Mouse (Mus musculus): ENCODE measurements around the gene Epx.

Gene Epx

DNA sequence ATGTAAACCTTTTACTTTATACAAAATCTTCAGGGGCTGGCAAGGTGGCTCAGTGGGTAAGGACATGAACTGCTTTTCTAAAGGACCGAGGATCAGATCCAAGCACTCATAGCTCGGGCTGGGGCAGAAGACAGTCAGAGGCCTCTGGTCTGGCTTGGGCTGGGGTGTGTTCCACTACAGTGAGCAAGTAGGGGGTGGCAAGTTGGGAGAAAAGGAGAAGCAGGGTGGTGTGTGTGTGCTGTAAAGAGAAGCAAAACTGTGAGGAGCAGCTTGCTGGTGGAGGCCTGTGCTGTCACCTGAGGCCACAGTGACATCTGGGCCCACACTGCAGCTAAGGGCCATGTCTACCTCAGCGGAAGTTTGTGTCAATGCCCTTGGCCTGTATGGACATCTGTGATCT, 33.9 kb downstream of the Epx start:
- in situ Hi-C loops (cut with MboI; ENCODE audit: low sequenced_read_pairs): no loop called here

DNA sequence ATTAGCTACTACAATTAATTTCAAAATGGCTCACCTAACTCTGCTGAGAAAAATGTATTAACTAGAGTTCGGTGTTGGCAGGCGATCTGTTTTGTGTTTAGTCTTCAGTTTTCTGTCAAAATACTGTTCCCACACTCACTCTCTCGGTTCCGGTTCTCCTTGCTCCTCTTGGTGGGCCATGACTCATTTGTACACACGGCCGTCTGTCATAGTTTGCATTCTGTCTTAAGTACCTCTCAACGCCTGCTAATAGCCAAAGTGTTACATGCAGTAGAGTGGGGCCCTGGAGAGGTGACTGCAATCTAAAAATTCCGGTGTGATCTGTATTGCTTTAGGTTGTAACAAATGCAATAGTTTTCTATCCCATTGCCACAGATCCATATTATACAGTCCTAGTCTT, 34.7 kb downstream of the Epx start:
- in situ Hi-C loops (cut with MboI; ENCODE audit: low sequenced_read_pairs): no loop called here

DNA sequence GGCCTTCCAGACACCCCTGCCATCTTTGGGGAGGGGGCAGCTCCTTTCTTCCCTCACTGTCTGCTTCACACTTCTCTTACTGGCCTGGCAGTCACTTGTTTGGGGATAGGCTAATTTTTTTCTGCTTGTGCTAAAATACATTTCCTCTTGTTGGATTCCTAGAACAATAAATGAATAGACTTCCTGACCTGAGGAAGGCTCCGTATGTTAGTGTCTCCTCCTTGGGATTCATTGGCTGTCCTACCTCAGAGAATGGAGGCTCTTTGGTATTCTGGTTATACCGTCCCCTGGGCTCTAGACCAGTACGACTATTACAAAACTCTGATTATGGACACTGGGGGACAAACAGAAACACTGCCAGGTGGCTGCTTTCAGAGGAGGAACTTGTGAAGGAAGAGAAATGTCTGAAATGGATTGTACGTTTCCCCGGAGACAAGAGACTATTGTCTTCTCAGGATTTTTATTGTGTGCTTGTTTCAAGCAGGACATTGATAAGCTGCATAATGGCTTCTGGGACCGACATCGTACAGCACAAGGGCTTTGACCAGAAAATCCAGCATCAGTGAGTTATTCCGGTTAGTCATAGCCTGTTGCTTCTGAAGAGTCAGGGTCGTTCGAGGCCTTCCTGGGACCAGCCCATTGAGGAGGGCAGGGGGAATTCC, 47.0 kb downstream of the Epx start, which contains the start of gene Lpo:
TSS of gene Lpo (minus strand) at position 51 of the 662 bp plus-strand sequence.
- in situ Hi-C loops (cut with MboI; ENCODE audit: low sequenced_read_pairs): no loop called here

DNA sequence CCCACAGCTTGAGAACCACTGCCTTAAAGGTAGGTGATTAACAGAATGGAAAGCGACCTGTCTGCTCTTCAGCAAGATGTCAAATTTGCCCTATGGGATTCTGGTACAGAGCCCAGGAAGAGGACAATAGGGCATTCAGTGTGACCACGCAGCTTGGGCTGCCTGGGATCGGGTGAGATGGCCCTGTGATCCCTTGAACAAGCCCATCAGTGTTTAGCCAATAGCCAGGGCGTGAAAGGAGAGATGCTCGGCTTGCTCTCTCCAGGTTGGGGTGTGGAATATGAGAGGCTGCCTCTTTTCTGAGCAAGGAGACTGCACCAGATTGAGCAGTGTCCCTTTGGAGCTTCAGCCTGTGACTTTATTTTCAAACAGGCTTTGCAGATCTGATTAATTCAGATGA, 53.8 kb downstream of the Epx start:
- in situ Hi-C loops (cut with MboI; ENCODE audit: low sequenced_read_pairs): no loop called here

DNA sequence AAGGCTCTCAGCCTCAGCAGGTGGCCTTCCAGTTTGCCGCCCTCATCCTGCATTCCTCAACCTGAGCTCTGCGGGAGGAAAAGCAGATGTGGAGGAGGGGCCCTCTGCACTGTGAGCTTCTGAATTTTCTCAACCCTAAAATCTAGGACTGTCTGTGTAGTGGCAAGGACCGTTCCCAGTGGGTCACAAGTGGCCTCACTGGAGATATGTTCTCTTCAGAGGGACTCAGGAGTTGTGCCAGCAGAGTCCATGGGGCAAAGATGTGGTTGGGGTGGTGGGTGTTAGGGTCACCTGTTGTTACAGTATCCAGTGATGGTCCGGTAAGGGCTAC, 57.9 kb downstream of the Epx start:
- in situ Hi-C loops (cut with MboI; ENCODE audit: low sequenced_read_pairs): no loop called here

DNA sequence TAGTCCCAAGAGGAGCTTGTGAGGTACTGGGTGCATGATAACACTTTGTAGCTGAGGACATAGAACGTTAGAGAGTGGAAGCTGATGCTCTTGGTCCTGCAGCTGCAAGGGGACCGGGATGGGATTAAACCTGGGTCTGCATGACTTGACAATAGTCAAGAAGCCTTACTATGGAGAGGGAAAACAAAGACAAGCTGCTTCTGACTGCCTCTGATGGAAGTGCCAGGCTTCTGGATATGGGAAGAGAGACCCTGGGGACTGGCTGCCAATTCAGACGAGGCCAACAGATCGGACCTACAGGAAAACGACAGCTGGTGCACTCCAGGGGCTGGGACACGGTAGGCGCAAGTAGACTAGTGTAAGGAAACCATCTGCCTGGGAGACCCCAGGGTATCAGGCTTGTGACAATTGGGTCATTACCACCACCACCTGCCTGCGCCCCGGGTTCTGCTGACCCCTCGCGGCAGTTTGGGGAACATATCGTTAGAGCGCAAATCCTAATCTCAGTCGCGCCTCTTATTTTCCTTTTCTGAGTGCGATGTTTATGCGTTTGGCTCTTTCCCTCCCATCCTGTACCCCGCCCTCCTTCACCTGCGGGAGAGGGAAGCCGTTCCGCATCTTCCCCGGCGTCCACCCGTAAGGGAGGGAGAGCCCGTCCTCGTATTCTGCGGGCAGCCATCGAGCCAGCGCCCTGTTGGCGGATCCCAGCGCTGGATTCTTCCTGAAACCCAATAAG, 58.5 kb downstream of the Epx start:
- in situ Hi-C loops (cut with MboI; ENCODE audit: low sequenced_read_pairs): no loop called here

DNA sequence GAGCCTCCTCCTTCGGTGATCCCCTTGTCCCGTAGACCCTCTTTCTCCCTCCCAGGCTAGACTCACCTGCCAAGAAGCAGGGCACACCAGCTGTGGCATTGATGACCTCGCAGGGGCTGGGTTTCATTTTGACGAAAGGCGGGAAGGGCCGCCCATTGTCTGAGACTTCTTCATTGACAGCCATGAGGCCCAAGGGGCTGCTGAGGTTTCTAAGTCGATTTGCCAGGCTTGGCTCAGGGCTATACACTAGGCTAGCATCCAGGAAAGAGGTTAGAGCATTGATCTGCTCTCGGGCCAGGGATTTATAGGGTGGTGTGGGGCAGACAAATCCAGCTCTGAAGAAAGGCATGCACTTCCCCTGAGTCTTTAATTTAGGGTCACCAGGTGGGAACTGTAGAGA, 60.5 kb downstream of the Epx start:
- in situ Hi-C loops (cut with MboI; ENCODE audit: low sequenced_read_pairs): no loop called here
